Mouse (Mus musculus): Measurements from ENCODE around the gene Spata31d1d. TPM values are rescaled to one million over a fixed set of nuclear protein-coding genes. Genes with fewer than 3 reads are reported as not detected.

Spata31d1d gene
- polyA plus RNA-seq, 1 experiment from 2014 or later, result not detected

GRCm38 (mm10) chr13:59688338-59688770 is 43.2 kb downstream of the Spata31d1d start:
- no peak overlapping the region for H3K4me2 ChIP-seq (ENCODE audit: low read depth, severe bottlenecking)
- no peak overlapping the region for H3K4me3 ChIP-seq (ENCODE audit: low read depth, low read length)
- no peaks in the 10 kb centered on the region for H3K27me3 ChIP-seq (ENCODE audit: control insufficient read depth, insufficient read depth, low read length)
- no peak for DNase-seq (ENCODE audit: low spot score)
- H3K9ac ChIP-seq (ENCODE audit: low read length), result no peak overlapping the region
- WGBS, result 76% methylated on average over 13 of the region's 13 CpGs
- no peaks in the 10 kb centered on the region for H3K9me3 ChIP-seq (ENCODE audit: control insufficient read depth, low read length)
- no peaks in the 10 kb centered on the region for H3K4me1 ChIP-seq (ENCODE audit: control insufficient read depth, insufficient read depth, low read length)
- H3K36me3 ChIP-seq (ENCODE audit: control insufficient read depth, insufficient read depth, low read length), result no peaks in the 10 kb centered on the region
- no peak for ATAC-seq (ENCODE audit: insufficient number of reproducible peaks, low FRiP score, low TSS enrichment, low read depth)
- no peak overlapping the region for H3K27ac ChIP-seq (replicated peaks; ENCODE audit: low read depth, low read length)

GRCm38 (mm10) chr13:59685236-59685635 is 46.3 kb downstream of the Spata31d1d start:
- H3K4me1 ChIP-seq (ENCODE audit: control insufficient read depth, insufficient read depth, low read length), result no peaks in the 10 kb centered on the region
- whole genome bisulfite sequencing, result 85% methylated on average over 3 of the region's 3 CpGs
- no peak for ATAC-seq (ENCODE audit: insufficient number of reproducible peaks, low FRiP score, low TSS enrichment, low read depth)

GRCm38 (mm10) chr13:59682629-59683028 is 48.9 kb downstream of the Spata31d1d start:
- H3K27me3 ChIP-seq (ENCODE audit: control insufficient read depth, insufficient read depth, low read length), result no peaks in the 10 kb centered on the region
- H3K27ac ChIP-seq (replicated peaks; ENCODE audit: low read depth, low read length), result no peak overlapping the region
- no peak overlapping the region for H3K4me3 ChIP-seq (ENCODE audit: low read depth, low read length)
- DNase-seq (ENCODE audit: low spot score) (no peak), ATAC-seq (ENCODE audit: insufficient number of reproducible peaks, low FRiP score, low TSS enrichment, low read depth) (no peak)
- 32% methylated on average over 7 of the region's 7 CpGs for WGBS
- H3K4me2 ChIP-seq (ENCODE audit: low read depth, severe bottlenecking), result no peak overlapping the region
- H3K36me3 ChIP-seq (ENCODE audit: control insufficient read depth, insufficient read depth, low read length), result no peaks in the 10 kb centered on the region
- no peaks in the 10 kb centered on the region for H3K4me1 ChIP-seq (ENCODE audit: control insufficient read depth, insufficient read depth, low read length)
- H3K9me3 ChIP-seq (ENCODE audit: control insufficient read depth, low read length), result no peaks in the 10 kb centered on the region
- no peak overlapping the region for H3K9ac ChIP-seq (ENCODE audit: low read length)

More at GRCm38 (mm10) chr13:59685236-59685635, 46.3 kb downstream of the Spata31d1d start:
- Histone ChIP-seq H3K27me3 (ENCODE audit: control insufficient read depth, insufficient read depth, low read length) (no peaks in the 10 kb centered on the region), H3K9me3 (ENCODE audit: control insufficient read depth, low read length) (no peaks in the 10 kb centered on the region), H3K4me3 (ENCODE audit: low read depth, low read length) (no peak overlapping the region), H3K9ac (ENCODE audit: low read length) (no peak overlapping the region), H3K27ac (replicated peaks; ENCODE audit: low read depth, low read length) (no peak overlapping the region), H3K36me3 (ENCODE audit: control insufficient read depth, insufficient read depth, low read length) (no peaks in the 10 kb centered on the region), H3K4me2 (ENCODE audit: low read depth, severe bottlenecking) (no peak overlapping the region)
- DNase-seq (ENCODE audit: low spot score), result no peak

- no peak for DNase-seq (ENCODE audit: low spot score)
- no peak overlapping the region for H3K4me3 ChIP-seq (ENCODE audit: low read depth, low read length)
- no peak overlapping the region for H3K4me2 ChIP-seq (ENCODE audit: low read depth, severe bottlenecking)
- no peak overlapping the region for H3K27ac ChIP-seq (replicated peaks; ENCODE audit: low read depth, low read length)
- no peaks in the 10 kb centered on the region for H3K4me1 ChIP-seq (ENCODE audit: control insufficient read depth, insufficient read depth, low read length)
- no peaks in the 10 kb centered on the region for H3K9me3 ChIP-seq (ENCODE audit: control insufficient read depth, low read length)
- no peak for ATAC-seq (ENCODE audit: insufficient number of reproducible peaks, low FRiP score, low TSS enrichment, low read depth)
- H3K9ac ChIP-seq (ENCODE audit: low read length), result no peak overlapping the region
- no peaks in the 10 kb centered on the region for H3K27me3 ChIP-seq (ENCODE audit: control insufficient read depth, insufficient read depth, low read length)
- 62% methylated on average over 4 of the region's 4 CpGs for WGBS
- H3K36me3 ChIP-seq (ENCODE audit: control insufficient read depth, insufficient read depth, low read length), result no peaks in the 10 kb centered on the region
These were observed 51.6 kb downstream of the Spata31d1d start for GRCm38 (mm10) chr13:59679908-59680307.

- 47% methylated on average over 4 of the region's 4 CpGs for whole genome bisulfite sequencing
- no peak overlapping the region for H3K4me3 ChIP-seq (ENCODE audit: low read depth, low read length)
- H3K27me3 ChIP-seq (ENCODE audit: control insufficient read depth, insufficient read depth, low read length), result no peaks in the 10 kb centered on the region
These were observed 52.2 kb downstream of the Spata31d1d start for GRCm38 (mm10) chr13:59679306-59679705.

GRCm38 (mm10) chr13:59676316-59677229 is 55.0 kb downstream of the Spata31d1d start:
- H3K4me2 ChIP-seq (ENCODE audit: low read depth, severe bottlenecking), result no peak overlapping the region
- H3K4me3 ChIP-seq (ENCODE audit: low read depth, low read length), result no peak overlapping the region
- no peak for ATAC-seq (ENCODE audit: insufficient number of reproducible peaks, low FRiP score, low TSS enrichment, low read depth)
- no peaks in the 10 kb centered on the region for H3K27me3 ChIP-seq (ENCODE audit: control insufficient read depth, insufficient read depth, low read length)
- H3K36me3 ChIP-seq (ENCODE audit: control insufficient read depth, insufficient read depth, low read length), result peaks cover 2% of the 10 kb centered on the region; the same call in 1 of the 2 replicates
- H3K9ac ChIP-seq (ENCODE audit: low read length), result no peak overlapping the region
- no peaks in the 10 kb centered on the region for H3K9me3 ChIP-seq (ENCODE audit: control insufficient read depth, low read length)
- H3K4me1 ChIP-seq (ENCODE audit: control insufficient read depth, insufficient read depth, low read length), result peaks cover 6% of the 10 kb centered on the region
- WGBS, result 79% methylated on average over 12 of the region's 12 CpGs
- no peak overlapping the region for H3K27ac ChIP-seq (replicated peaks; ENCODE audit: low read depth, low read length)
- DNase-seq (ENCODE audit: low spot score), result no peak

More at GRCm38 (mm10) chr13:59679306-59679705, 52.2 kb downstream of the Spata31d1d start:
- Histone ChIP-seq H3K4me2 (ENCODE audit: low read depth, severe bottlenecking) (no peak overlapping the region), H3K4me1 (ENCODE audit: control insufficient read depth, insufficient read depth, low read length) (no peaks in the 10 kb centered on the region), H3K9ac (ENCODE audit: low read length) (no peak overlapping the region), H3K9me3 (ENCODE audit: control insufficient read depth, low read length) (no peaks in the 10 kb centered on the region), H3K27ac (replicated peaks; ENCODE audit: low read depth, low read length) (no peak overlapping the region), H3K36me3 (ENCODE audit: control insufficient read depth, insufficient read depth, low read length) (no peaks in the 10 kb centered on the region)
- ATAC-seq (ENCODE audit: insufficient number of reproducible peaks, low FRiP score, low TSS enrichment, low read depth) (no peak), DNase-seq (ENCODE audit: low spot score) (no peak)

Other genes with a start within 250 kb of the Spata31d1d start
- 10.6 and 11.6 TPM in 2 replicates for gene Agtpbp1, start 146.5 kb downstream of the Spata31d1d start, polyA plus RNA-seq (2014; fragmentation: Nextera tagmentation; extraction: Ambion mirVana)
- gene Naa35, start 146.5 kb downstream of the Spata31d1d start, polyA plus RNA-seq (2014; fragmentation: Nextera tagmentation; extraction: Ambion mirVana), result 97.2 and 102 TPM in 2 replicates
- 67.2 and 71.1 TPM in 2 replicates for gene Golm1, start 55.9 kb downstream of the Spata31d1d start, polyA plus RNA-seq (2014; fragmentation: Nextera tagmentation; extraction: Ambion mirVana)
- not detected in 2 replicates for gene 4921517D22Rik, start 37.6 kb downstream of the Spata31d1d start, polyA plus RNA-seq (2014; fragmentation: Nextera tagmentation; extraction: Ambion mirVana)
- 0.03 TPM in 1 of 2 replicates, not detected in the other for gene Spata31d1a, start 21.4 kb downstream of the Spata31d1d start, polyA plus RNA-seq (2014; fragmentation: Nextera tagmentation; extraction: Ambion mirVana)
- gene Spata31d1b, start 19.5 kb downstream of the Spata31d1d start, polyA plus RNA-seq (2014; fragmentation: Nextera tagmentation; extraction: Ambion mirVana), result not detected in 2 replicates
- 0.58 TPM in 1 of 2 replicates, not detected in the other for gene 1700014D04Rik, start 15.0 kb upstream of the Spata31d1d start, polyA plus RNA-seq (2014; fragmentation: Nextera tagmentation; extraction: Ambion mirVana)
- 103 and 108 TPM in 2 replicates for gene Isca1, start 38.1 kb upstream of the Spata31d1d start, polyA plus RNA-seq (2014; fragmentation: Nextera tagmentation; extraction: Ambion mirVana)
- gene Gm49354, start 50.5 kb upstream of the Spata31d1d start, polyA plus RNA-seq (2014; fragmentation: Nextera tagmentation; extraction: Ambion mirVana), result not detected in 2 replicates
- gene Tut7, start 91.4 kb upstream of the Spata31d1d start, polyA plus RNA-seq (2014; fragmentation: Nextera tagmentation; extraction: Ambion mirVana), result 44.4 and 53.2 TPM in 2 replicates